Mouse (Mus musculus) kidney, adult 2 months (tissue): ENCODE data around the gene 1110002E22Rik.

Source experiments
- CTCF ChIP-seq: fragments of 200-500 bp; conservative IDR thresholded peaks from 2 replicates; pipeline ENCODE4 v1.5.1; 2011; ENCODE audit warnings: low read depth, mild to moderate bottlenecking, control low read depth, low read length, moderate library complexity, mixed read lengths; ENCODE audit not compliant: insufficient read depth, insufficient read length
- POLR2A ChIP-seq: fragments of 200-500 bp; IDR thresholded peaks from one replicate; pipeline ENCODE4 v1.6.1; 2011; ENCODE audit warnings: low read depth, low read length, control low read depth

DNA sequence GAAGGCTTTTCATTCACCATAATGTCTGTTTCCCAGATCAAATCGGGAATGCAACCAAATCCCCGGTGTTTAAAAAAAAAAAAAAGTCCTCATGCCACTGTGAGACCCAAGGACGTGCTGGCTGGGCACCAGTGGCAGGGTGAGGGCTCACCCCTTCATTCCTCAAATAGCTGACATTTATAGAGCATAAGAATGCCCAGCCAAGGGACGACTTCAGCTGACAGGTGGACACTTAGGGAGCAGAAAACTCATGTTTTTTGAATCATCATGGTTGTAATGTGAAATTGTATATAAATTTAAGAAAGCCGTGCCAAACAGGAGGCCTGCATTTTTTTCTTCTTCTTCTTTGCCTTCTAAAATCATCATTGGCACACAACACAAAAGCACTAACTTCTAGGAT, 40.2 kb downstream of the 1110002E22Rik start:
- TF ChIP-seq POLR2A (no peak), CTCF (no peak)
